Mouse (Mus musculus) megakaryocyte, embryonic 14.5 days (primary cell): ENCODE measurements around the gene Gm2163. TPM values are rescaled to one million over a fixed set of nuclear protein-coding genes. Genes with fewer than 3 reads are reported as not detected.
"Not testable (repeated sequence)": the region's sequence is repeated elsewhere in the genome, so short reads cannot be mapped to it uniquely, and the experiment has no call there.

ENCODE experiments used
- H3K27me3 ChIP-seq: replicated peaks from 2 replicates; pipeline ENCODE3; 2012; ENCODE audit warnings: inconsistent platforms
- H3K36me3 ChIP-seq: replicated peaks from 2 replicates; pipeline ENCODE3; 2012; ENCODE audit warnings: low read length, inconsistent platforms, mixed read lengths
- H3K4me1 ChIP-seq: 2 replicates; pipeline ENCODE4 v1.6.1; 2012; ENCODE audit warnings: inconsistent platforms
- H3K4me3 ChIP-seq: replicated peaks from 2 replicates; pipeline ENCODE3; 2012; ENCODE audit warnings: moderate library complexity, mild to moderate bottlenecking, inconsistent platforms
- H3K9me3 ChIP-seq: 2 replicates; pipeline ENCODE4 v1.6.1; 2012; ENCODE audit warnings: inconsistent platforms
- polyA plus RNA-seq: library from polyadenylated mRNA; stranded (reverse); fragments of >175 nt; gene quantifications from 2 replicates; pipeline ENCODE4 v1.2.3, GENCODE M21; 2012; ENCODE audit warnings: low replicate concordance; ENCODE audit not compliant: insufficient read depth

Gm2163 gene
- polyA plus RNA-seq = not detected in 2 replicates

- H3K27me3 ChIP-seq, H3K4me3 ChIP-seq, H3K36me3 ChIP-seq, H3K9me3 ChIP-seq, H3K4me1 ChIP-seq: not testable (repeated sequence)
Measured at GRCm38 (mm10) chr4:42466452-42466851, at the start of gene Gm2163. Gene Gm2163 (plus strand): TSS chr4:42466752.

GRCm38 (mm10) chr4:42439078-42439477 lies 27.5 kb upstream of the Gm2163 start, which contains the start of gene Gm21586:
Gene Gm21586 (plus strand): TSS chr4:42439378.
- H3K4me1 ChIP-seq, H3K27me3 ChIP-seq, H3K4me3 ChIP-seq, H3K9me3 ChIP-seq, H3K36me3 ChIP-seq: not testable (repeated sequence)

- H3K9me3 ChIP-seq, H3K27me3 ChIP-seq, H3K4me3 ChIP-seq, H3K4me1 ChIP-seq, H3K36me3 ChIP-seq: not testable (repeated sequence)
Measured at GRCm38 (mm10) chr4:42528075-42528474, 61.5 kb downstream of the Gm2163 start, which contains the start of gene Fam205a2. Gene Fam205a2 (minus strand): TSS chr4:42528175.

GRCm38 (mm10) chr4:42611895-42612294 lies 145.3 kb downstream of the Gm2163 start, which contains the start of gene Gm10591:
Gene Gm10591 (plus strand): TSS chr4:42612195.
- not testable (repeated sequence) for H3K36me3 ChIP-seq

GRCm38 (mm10) chr4:42629419-42629818 lies 162.9 kb downstream of the Gm2163 start, which contains the start of gene Gm2564:
Gene Gm2564 (plus strand): TSS chr4:42629719.
- H3K9me3 ChIP-seq, H3K36me3 ChIP-seq, H3K4me1 ChIP-seq, H3K27me3 ChIP-seq, H3K4me3 ChIP-seq: not testable (repeated sequence)

More at GRCm38 (mm10) chr4:42611895-42612294, 145.3 kb downstream of the Gm2163 start, which contains the start of gene Gm10591:
- not testable (repeated sequence) for H3K27me3 ChIP-seq, H3K4me3 ChIP-seq, H3K9me3 ChIP-seq, H3K4me1 ChIP-seq

Other genes with a start within 250 kb of the Gm2163 start
- not detected in 2 replicates for gene Gm10600, start 226.1 kb upstream of the Gm2163 start, polyA plus RNA-seq
- not detected in 2 replicates for gene Ccl21b, start 211.0 kb upstream of the Gm2163 start, polyA plus RNA-seq
- gene Gm21953, start 172.5 kb upstream of the Gm2163 start, polyA plus RNA-seq = not detected in 2 replicates
- gene Fam205a3, start 148.4 kb upstream of the Gm2163 start, polyA plus RNA-seq = not detected in 2 replicates
- not detected in 2 replicates for gene Gm21586, start 27.4 kb upstream of the Gm2163 start, polyA plus RNA-seq
- not detected in 2 replicates for gene Fam205a2, start 61.4 kb downstream of the Gm2163 start, polyA plus RNA-seq
- not detected in 2 replicates for gene Gm10591, start 145.4 kb downstream of the Gm2163 start, polyA plus RNA-seq
- gene Gm2564, start 163.0 kb downstream of the Gm2163 start, polyA plus RNA-seq = not detected in 2 replicates
- not detected in 2 replicates for gene Ccl27b, start 188.5 kb downstream of the Gm2163 start, polyA plus RNA-seq
- 1.1 TPM in 1 of 2 replicates, not detected in the other for gene Il11ra2, start 195.1 kb downstream of the Gm2163 start, polyA plus RNA-seq